Mouse (Mus musculus) embryonic facial prominence, embryonic 13.5 days (tissue): Measurements from ENCODE around the gene Grk6. TPM values are rescaled to one million over a fixed set of nuclear protein-coding genes. Genes with fewer than 3 reads are reported as not detected.

ENCODE experiments used
- ATAC-seq: fragments of 200-750 bp; cut with Nextera tagmentation; 2 replicates; pipeline ENCODE4 v1.8.0; 2017; ENCODE audit warnings: low read depth; ENCODE audit not compliant: insufficient number of reproducible peaks, insufficient read depth, low FRiP score, low TSS enrichment
- H3K27ac ChIP-seq: fragments of 300-500 bp; sonication (generic); 2 replicates; pipeline ENCODE4 v1.5.1; 2015; ENCODE audit warnings: moderate library complexity, mild to moderate bottlenecking, inconsistent platforms
- H3K27me3 ChIP-seq: fragments of 300-500 bp; sonication (generic); 2 replicates; pipeline ENCODE4 v1.6.1; 2015; ENCODE audit warnings: mild to moderate bottlenecking, inconsistent platforms
- H3K36me3 ChIP-seq: fragments of 300-500 bp; sonication (generic); 2 replicates; pipeline ENCODE4 v1.6.1; 2015; ENCODE audit warnings: mild to moderate bottlenecking, inconsistent platforms
- H3K4me1 ChIP-seq: fragments of 300-500 bp; sonication (generic); 2 replicates; pipeline ENCODE4 v1.6.1; 2015; ENCODE audit warnings: inconsistent platforms
- H3K4me2 ChIP-seq: fragments of 300-500 bp; sonication (generic); 2 replicates; pipeline ENCODE4 v1.6.1; 2015; ENCODE audit warnings: moderate library complexity, mild to moderate bottlenecking, inconsistent platforms
- H3K4me3 ChIP-seq: fragments of 300-500 bp; sonication (generic); 2 replicates; pipeline ENCODE4 v1.5.1; 2015; ENCODE audit warnings: mild to moderate bottlenecking, inconsistent platforms
- H3K9ac ChIP-seq: fragments of 300-500 bp; sonication (generic); 2 replicates; pipeline ENCODE4 v1.6.1; 2015; ENCODE audit warnings: mild to moderate bottlenecking, inconsistent platforms
- H3K9me3 ChIP-seq: fragments of 300-500 bp; sonication (generic); 2 replicates; pipeline ENCODE4 v1.6.1; 2016; ENCODE audit warnings: inconsistent platforms
- WGBS: fragments of 180-500 bp; shearing (Covaris S2); methylation state at CpG from one replicate; pipeline ENCODE4 v1.1.7; 2015; ENCODE audit warnings: mixed read lengths; 5-methylcytosine and 5-hydroxymethylcytosine counted together
- polyA plus RNA-seq: library from polyadenylated mRNA; unstranded; fragments of >200 nt; fragmentation: Nextera tagmentation; extraction: Ambion mirVana; gene quantifications from 2 replicates; pipeline ENCODE4 v1.2.1, GENCODE M21; 2015

Gene Grk6
- polyA plus RNA-seq, 1 experiment from 2014 or later, result 36.4 TPM

DNA sequence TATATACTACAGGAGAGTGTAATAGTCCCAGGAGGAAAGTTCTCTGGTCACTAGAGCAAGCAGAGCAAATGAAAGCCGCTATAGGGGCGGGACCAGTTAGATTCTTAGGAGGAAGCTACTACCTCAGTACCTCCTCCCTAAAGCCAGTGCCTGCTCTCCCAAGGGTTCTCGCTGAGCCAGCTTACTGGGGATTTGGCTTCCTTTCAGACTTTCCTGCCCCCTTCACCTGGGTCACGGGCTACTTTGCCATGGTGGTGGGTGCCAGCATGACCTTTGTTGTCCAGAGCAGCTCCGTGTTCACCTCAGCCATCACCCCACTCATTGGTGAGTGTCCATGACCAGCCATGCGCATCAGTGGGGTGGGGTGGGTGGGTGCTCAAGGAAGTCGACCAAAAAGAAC, 33.0 kb upstream of the Grk6 start:
- Histone ChIP-seq H3K4me2 (no peak overlapping the region), H3K9ac (no peak overlapping the region), H3K4me1 (peaks cover 10% of the 10 kb centered on the region), H3K9me3 (no peaks in the 10 kb centered on the region), H3K27ac (no peak overlapping the region), H3K27me3 (peaks cover 32% of the 10 kb centered on the region), H3K36me3 (no peaks in the 10 kb centered on the region), H3K4me3 (no peak overlapping the region)
- no peak for ATAC-seq
- 78% methylated on average over 7 of the region's 7 CpGs for WGBS

DNA sequence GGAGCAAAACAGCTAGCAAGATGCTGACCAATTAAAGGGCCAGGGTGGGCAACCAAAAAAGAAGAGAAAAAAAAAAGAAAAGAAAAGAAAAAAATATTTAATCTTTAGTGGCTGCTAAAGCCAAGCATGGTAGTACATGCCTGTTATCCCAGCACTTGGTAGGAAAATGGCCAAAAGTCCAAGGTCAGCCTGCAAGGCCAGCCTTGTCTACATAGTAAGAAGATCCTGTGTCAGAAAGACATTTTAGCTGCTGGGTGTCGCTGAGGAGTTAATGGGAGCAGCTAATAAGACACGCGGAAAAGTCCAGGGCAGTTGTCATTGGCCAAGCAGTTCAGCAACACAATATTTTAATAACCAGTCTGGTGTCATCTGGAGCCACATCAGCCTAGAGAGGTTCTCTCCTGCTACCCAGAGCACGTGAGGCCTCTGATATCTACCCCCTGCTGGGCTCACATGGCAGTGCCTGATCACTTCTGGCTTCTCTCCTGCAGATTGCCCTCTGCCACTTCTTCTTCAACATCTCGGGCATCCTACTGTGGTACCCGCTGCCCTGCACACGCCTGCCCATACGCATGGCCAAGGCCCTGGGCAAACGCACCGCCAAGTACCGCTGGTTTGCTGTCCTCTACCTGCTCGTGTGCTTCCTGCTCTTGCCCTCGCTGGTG, 32.1 kb upstream of the Grk6 start:
- Histone ChIP-seq H3K4me2 (no peak overlapping the region), H3K4me1 (peaks cover 10% of the 10 kb centered on the region), H3K36me3 (no peaks in the 10 kb centered on the region), H3K27ac (no peak overlapping the region), H3K27me3 (peaks cover 40% of the 10 kb centered on the region), H3K9ac (no peak overlapping the region), H3K4me3 (no peak overlapping the region), H3K9me3 (no peaks in the 10 kb centered on the region)
- no peak for ATAC-seq
- WGBS, result 82% methylated on average over 13 of the region's 13 CpGs

DNA sequence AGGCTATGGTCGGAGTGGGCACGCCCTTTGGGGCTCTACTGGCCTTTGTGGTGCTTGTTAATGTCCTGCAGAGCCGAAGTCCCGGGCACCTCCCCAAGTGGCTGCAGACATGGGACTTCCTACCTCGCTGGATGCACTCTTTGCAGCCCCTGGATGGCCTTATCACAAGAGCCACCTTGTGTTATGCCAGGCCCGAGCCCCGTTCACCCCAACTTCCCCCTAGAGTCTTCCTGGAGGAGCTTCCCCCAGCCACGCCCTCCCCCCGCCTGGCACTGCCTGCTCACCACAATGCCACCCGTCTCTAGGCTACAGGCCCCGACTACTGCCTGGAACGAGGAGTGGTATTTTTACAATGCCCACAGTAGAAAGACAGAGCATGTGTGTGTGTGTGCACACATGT, 31.5 kb upstream of the Grk6 start:
- H3K4me1 ChIP-seq, result peaks cover 13% of the 10 kb centered on the region
- 82% methylated on average over 12 of the region's 12 CpGs for WGBS
- H3K36me3 ChIP-seq, result no peaks in the 10 kb centered on the region
- H3K27ac ChIP-seq, result no peak overlapping the region
- no peak overlapping the region for H3K4me2 ChIP-seq
- H3K9me3 ChIP-seq, result no peaks in the 10 kb centered on the region
- H3K4me3 ChIP-seq, result no peak overlapping the region
- ATAC-seq, result no peak
- H3K9ac ChIP-seq, result no peak overlapping the region
- H3K27me3 ChIP-seq, result peaks cover 44% of the 10 kb centered on the region

DNA sequence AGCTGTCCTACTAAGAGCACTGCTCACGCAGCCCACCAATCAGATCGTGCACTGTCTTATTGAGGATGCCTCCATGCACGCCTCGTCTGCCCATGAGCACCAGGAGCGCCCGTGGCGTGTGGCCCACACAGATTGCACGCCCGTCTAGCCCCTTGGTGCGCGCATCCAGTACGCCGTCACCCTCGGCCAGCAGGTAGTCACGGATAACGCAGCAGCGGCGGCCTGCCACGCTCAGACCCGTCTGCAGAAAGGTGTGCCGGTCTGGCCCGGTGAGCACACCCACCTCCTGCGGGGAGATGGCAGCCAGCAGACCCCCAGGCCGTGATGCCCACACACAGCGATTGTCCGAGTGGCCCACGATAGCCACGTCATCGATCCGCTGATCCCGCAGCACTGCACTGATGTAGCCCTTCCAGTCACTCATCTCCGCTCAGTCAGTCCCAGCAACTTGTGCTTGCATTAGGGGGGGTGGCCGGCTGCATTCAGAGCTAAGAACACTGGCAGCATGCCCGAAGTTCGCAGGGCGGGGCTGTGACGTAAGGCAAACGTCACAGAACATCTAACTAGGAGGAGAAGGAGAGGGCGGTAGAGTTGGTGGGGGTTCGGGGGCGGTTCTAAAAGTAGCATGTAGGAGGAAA, 30.0 kb upstream of the Grk6 start, which contains the start of gene Pfn3:
TSS of gene Pfn3 (minus strand) at position 490 of the 638 bp plus-strand sequence.
- Histone ChIP-seq H3K36me3 (no peaks in the 10 kb centered on the region), H3K4me2 (peak within 1 kb of the TSS; percentile 76), H3K9me3 (no peaks in the 10 kb centered on the region), H3K27ac (no peak within 1 kb of the TSS), H3K4me1 (peaks cover 14% of the 10 kb centered on the region), H3K27me3 (peaks cover 55% of the 10 kb centered on the region), H3K9ac (peak within 1 kb of the TSS; percentile 73), H3K4me3 (peak within 1 kb of the TSS; percentile 44)
- WGBS, result 7% methylated on average over 41 of the region's 41 CpGs
- ATAC-seq, result no peak

DNA sequence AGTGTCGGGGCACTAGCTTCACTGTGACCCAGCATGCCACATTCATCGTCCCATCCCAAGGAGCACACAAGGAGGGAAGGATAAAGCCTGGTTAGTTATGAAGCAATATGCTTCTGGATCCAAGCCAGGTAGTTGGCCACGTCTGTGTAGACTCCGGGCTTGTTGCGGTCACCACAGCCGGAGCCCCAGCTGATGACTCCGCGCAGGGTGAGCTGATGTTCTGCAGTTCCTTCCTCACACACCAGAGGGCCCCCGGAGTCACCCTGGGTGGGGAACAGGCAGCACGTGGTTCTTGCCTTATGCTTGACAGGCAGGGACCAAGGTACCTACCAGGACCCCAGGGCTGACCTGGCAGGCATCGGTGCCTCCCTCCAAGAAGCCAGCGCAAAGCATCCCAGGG, 26.9 kb upstream of the Grk6 start:
- Histone ChIP-seq H3K4me3 (no peak overlapping the region), H3K9me3 (no peaks in the 10 kb centered on the region), H3K4me1 (peaks cover 24% of the 10 kb centered on the region), H3K9ac (peak overlapping the region; percentile 56; the same call in 1 of the 2 replicates), H3K36me3 (no peaks in the 10 kb centered on the region), H3K4me2 (peak overlapping the region; percentile 30), H3K27me3 (peaks cover 78% of the 10 kb centered on the region), H3K27ac (no peak overlapping the region)
- WGBS, result 12% methylated on average over 12 of the region's 12 CpGs
- peak; percentile 49; the same call in 1 of the 2 replicates for ATAC-seq

DNA sequence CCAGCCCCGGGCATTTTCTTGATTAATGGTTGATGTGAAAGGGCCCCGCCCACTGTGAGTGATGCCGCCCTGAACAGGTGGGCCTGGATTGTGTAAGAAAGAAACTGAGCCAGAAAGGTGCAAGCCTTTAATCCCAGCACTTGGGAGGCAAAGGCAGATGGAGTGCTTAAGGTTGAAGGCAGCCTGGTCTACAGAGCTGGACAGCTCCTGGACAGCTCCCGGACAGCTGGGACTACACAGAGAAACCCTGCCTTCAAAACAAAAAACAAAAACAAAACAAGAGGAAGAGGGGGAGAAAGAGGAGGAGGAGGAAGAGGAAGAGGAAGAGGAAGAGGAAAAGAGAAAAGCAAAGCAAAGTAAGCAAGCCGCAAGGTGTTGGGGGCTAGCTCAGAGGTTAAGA, 25.7 kb upstream of the Grk6 start:
- Histone ChIP-seq H3K9ac (no peak overlapping the region), H3K9me3 (no peaks in the 10 kb centered on the region), H3K27me3 (peaks cover 66% of the 10 kb centered on the region), H3K27ac (no peak overlapping the region), H3K4me1 (peaks cover 24% of the 10 kb centered on the region), H3K4me2 (no peak overlapping the region), H3K36me3 (no peaks in the 10 kb centered on the region), H3K4me3 (no peak overlapping the region)
- no peak for ATAC-seq
- 78% methylated on average over 5 of the region's 5 CpGs for WGBS

DNA sequence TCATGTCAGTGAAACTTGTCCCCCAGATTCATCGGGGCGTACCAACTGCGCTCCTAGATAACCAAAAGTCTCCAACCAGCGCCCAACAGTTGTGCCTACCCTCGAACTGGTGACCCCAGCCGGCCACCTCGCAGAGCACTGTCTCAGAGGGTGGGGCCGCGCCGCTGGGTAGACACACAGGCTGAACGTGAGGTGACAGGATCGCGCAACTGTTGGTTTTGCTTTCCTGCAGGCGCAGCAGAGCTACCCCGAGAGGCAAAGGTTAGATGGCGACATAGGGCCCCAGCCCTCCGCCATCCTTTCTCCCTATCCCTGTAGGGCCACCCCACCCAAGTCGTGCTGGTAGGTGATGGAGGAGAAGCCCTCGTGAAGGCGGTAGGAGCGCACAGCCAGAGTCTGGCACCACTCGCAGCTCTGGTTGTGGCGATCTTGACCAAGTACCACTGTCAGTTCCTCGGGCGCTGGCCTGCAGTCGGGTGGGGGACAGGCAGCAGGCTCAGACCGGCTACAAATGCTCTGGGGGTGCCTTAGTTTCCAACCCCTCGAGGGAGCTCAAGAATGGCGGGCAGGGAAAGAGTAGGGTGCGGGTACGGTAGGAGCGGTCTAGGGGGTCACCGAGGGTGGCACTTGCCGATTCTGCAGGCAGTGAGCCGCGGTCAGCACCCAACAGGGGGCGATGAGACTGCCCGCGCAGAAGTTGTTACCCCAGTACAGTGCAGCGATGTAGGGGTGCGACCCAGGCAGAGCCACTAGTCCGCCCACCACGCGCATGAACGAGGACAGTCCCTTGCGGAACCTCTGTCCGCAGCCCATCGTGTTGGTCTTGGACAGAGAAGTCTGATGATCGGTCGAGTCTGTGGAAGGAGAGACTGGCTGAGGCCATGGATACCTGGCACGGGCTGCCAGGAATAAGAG, 24.6 kb upstream of the Grk6 start:
- Histone ChIP-seq H3K4me3 (peak overlapping the region; percentile 27), H3K4me1 (peaks cover 15% of the 10 kb centered on the region), H3K9me3 (no peaks in the 10 kb centered on the region), H3K36me3 (no peaks in the 10 kb centered on the region), H3K9ac (0 out of 2 replicates have a peak overlapping the region, but pooled peaks have one; percentile 16), H3K27ac (no peak overlapping the region), H3K4me2 (peak overlapping the region; percentile 55), H3K27me3 (peaks cover 57% of the 10 kb centered on the region)
- 30% methylated on average over 51 of the region's 51 CpGs for WGBS
- peak; percentile 54; the same call in 1 of the 2 replicates for ATAC-seq

DNA sequence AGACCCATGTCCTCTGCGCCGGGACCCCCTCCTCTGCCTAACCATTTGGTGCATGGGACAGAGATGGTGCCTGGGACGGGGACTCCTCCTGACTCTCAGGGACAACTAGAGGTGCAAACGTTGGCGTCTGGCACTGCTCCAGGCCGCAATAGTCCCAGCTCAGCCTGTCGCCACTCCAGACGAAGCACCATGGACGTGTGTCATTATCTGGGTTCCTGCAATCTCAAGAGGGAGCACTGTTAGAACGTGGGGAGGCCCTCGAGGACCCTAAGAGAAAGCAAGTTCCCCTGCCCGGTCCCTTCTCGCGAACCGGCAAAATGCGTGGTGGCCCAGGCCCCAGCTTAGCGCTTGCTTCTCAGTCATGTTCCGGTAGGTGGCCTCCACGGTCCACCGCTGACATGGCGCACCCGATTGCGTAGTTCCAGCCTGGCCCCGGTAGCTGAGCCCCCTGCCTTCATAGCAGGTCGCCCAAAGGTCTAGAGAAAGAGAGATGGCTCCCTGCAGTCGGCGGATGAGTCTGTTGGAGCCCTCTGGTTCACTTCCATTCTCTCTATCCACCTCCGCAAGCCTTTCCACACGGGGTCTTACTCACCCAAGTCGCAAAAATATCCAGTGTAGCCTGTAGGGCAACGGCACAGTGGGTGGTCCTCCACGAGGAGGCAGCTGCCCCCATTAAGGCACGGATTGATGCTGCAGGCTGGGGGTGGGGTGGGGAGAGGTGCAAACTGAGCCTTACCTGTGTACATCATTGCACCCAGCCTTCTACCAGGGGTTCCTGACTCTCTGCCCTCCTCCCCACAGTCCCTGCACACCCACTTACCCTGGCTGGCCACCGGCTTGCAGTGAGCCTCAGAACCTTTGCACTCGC, 23.7 kb upstream of the Grk6 start:
- peak; percentile 53; the same call in 1 of the 2 replicates for ATAC-seq
- Histone ChIP-seq H3K27me3 (peaks cover 57% of the 10 kb centered on the region), H3K9ac (no peak overlapping the region)

DNA sequence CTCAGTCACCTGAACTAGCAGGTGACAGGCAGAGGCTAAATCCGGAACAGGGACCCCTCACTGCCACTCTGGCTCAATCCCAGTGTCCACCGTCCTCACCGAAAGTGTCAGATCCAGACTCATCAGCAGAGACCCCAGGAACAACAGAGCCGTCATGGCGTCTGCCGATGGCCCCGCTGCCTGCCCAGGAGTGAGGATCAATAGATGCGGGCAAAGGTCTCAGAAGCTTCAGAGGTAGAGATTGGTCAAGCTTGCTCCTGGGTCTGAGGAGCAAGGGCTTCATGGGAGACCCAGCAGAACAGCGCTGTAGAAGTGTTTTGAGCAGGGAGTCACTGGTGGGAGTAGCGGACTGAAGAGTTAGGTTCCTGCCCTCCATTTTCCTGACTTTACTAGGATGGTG, 18.3 kb upstream of the Grk6 start, which contains the start of gene F12:
TSS of gene F12 (minus strand) at position 181 of the 400 bp plus-strand sequence.
- 87% methylated on average over 10 of the region's 10 CpGs for WGBS
- Histone ChIP-seq H3K4me3 (no peak within 1 kb of the TSS), H3K36me3 (no peaks in the 10 kb centered on the region), H3K9ac (no peak within 1 kb of the TSS), H3K9me3 (no peaks in the 10 kb centered on the region), H3K4me2 (no peak within 1 kb of the TSS), H3K27me3 (peaks cover 12% of the 10 kb centered on the region), H3K27ac (no peak within 1 kb of the TSS), H3K4me1 (peaks cover 1% of the 10 kb centered on the region; the same call in 1 of the 2 replicates)
- ATAC-seq, result no peak

More for the DNA sequence above, 23.7 kb upstream of the Grk6 start:
- no peaks in the 10 kb centered on the region for H3K9me3 ChIP-seq
- peaks cover 14% of the 10 kb centered on the region for H3K4me1 ChIP-seq
- H3K27ac ChIP-seq, result no peak overlapping the region
- peak overlapping the region; percentile 27 for H3K4me3 ChIP-seq
- WGBS, result 12% methylated on average over 35 of the region's 35 CpGs
- peak overlapping the region; percentile 55 for H3K4me2 ChIP-seq
- H3K36me3 ChIP-seq, result no peaks in the 10 kb centered on the region

DNA sequence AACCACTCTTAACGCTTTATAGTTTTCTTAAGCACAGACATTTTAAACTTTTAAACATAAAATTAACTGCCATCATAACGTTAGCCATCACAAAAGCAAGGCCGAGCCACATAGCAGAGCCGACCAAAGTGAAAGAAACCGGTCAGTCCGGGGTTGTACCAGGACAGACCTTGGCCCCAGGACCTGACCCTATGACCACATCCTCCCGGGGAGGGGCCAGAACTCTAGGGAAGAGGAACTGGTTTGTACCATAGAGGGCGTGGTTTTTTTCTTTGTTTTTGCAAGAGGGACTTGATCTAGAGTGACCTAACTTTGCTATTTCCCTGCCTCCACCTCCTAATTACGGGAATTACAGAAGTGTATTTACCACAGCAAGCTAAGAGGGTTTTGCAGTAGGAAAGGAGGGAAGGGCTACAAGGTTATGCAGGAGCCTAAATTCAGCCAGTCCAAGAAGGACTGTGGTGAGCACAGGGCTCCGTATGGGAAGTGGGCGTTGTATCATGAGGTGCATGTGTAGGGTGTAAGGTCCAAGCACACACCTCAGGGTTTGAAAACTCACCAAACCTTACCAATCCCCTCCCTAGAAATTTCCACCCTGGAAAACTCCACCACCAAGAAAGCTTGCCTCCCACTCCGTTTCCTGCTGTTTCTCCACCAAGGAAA, 15.5 kb upstream of the Grk6 start:
- Histone ChIP-seq H3K27ac (no peak overlapping the region), H3K9me3 (peaks cover 5% of the 10 kb centered on the region; the same call in 1 of the 2 replicates), H3K9ac (no peak overlapping the region), H3K36me3 (no peaks in the 10 kb centered on the region), H3K4me3 (no peak overlapping the region), H3K4me2 (no peak overlapping the region), H3K4me1 (no peaks in the 10 kb centered on the region), H3K27me3 (no peaks in the 10 kb centered on the region)
- 60% methylated on average over 12 of the region's 12 CpGs for WGBS
- no peak for ATAC-seq
